Mouse (Mus musculus) layer of hippocampus, postnatal 36 days (tissue): Measurements from ENCODE around the gene Esyt2. TPM values are rescaled to one million over a fixed set of nuclear protein-coding genes. Genes with fewer than 3 reads are reported as not detected.
"Not testable (repeated sequence)": the region's sequence is repeated elsewhere in the genome, so short reads cannot be mapped to it uniquely, and the experiment has no call there.

Experiments used
- DNase-seq, 2 experiments: peaks; one replicate each; pipeline ENCODE4 v3.0.0; 2022
- total RNA-seq, 2 experiments: library from RNA; stranded (reverse); gene quantifications; 2 replicates each; pipeline ENCODE4 v1.2.3; 2021

The Esyt2 gene
- total RNA-seq = 10 to 100 TPM; 71.7 to 72.9 TPM

DNA sequence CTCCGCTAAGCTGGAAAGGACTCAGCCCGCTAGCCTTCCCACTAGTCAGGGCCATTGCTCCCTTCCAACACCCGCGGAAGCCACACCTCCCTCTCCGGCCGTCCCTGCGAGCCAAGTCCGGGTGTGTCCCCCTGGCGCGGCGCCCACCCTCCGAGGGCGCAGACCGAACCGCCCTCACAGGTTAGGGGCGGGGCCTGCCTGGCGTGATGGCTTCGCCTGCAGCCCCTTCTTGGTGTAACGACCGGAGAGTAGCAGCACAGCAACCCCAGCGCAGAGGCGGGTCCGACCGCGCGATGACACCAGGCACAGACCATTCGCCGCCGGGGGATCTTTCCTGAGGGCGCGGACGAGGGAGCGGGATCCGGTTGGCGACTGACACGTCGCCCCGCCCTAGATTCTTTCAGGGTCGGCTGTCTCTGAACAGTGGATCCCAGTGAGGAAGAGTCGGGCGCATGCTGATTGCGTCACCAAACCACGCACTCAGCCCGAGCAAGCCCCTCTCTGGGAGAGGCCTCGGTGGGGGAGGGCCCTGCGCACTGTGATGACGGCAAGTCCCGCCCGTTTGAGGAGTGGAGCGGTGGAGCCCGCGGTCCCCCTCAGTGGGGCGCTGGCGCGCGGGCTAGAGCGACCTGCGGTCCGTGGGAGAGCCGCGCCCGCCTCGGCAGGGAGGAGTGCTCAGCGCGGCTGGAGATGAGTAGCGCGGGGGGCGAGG lies at the start of gene Esyt2:
Gene Esyt2, plus strand, starts transcription at position 544 of the 712 bp plus-strand sequence.
- DNase-seq = peak; percentile 100

DNA sequence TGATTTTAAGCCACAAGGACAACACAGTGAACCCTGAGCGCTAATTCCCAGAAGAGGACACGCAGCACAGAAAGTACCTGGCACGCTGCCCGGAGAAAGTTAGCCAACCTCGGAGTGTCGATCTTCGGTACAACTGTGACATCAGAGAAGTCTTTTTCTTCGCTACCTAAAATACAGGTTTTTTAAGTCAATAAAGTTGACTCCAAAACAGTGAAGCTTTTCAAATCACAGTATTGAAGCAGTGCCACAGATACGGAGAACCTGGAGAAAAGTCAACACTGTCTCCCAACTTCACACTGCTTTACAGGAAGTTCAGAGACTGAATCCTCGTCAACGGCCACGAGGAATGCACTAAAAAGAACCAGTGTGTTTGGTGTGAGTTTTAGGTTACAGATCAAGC lies 49.4 kb upstream of the Esyt2 start:
- DNase-seq = no peak

GRCm38 (mm10) chr12:116232061-116232460 lies 48.9 kb upstream of the Esyt2 start:
- no peak for DNase-seq

DNA sequence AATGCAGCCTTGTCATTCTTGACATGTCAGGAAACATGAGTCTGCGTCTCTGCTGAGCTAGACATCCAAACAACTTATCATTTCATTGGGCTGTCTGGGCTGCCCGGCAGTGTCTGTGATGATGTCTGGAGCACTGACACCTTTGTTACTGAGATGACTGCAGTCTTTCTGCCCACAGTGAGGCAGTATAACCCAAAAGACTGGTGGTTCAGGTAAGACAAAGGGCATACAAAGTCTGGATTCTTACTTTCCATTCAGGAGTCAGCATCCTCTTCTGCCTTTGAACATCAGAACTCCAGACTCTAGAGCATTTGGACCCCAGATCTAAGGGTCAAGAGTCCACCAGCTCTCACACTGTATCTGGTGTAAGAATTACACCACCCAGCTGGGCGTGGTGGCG lies 45.6 kb upstream of the Esyt2 start:
- DNase-seq = no peak

DNA sequence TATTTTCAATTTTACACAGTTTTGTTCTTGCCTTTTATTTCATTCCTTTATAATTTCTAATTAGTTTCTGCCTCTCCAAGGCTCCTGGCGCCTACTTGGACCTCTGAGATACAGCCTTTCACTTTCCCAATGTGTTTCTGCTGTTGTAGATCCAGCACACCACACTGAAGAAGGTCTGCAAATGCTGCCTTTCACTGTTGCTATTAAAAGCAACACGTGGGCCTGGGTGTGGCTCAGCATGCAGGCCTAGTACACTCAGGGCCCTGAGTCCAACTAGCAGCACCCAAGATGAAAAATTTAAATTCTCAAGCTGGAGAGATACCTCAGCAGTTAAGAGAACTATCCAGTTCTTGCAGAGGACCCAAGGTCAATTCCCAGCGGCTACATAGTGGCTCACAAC lies 44.3 kb upstream of the Esyt2 start:
- no peak for DNase-seq

DNA sequence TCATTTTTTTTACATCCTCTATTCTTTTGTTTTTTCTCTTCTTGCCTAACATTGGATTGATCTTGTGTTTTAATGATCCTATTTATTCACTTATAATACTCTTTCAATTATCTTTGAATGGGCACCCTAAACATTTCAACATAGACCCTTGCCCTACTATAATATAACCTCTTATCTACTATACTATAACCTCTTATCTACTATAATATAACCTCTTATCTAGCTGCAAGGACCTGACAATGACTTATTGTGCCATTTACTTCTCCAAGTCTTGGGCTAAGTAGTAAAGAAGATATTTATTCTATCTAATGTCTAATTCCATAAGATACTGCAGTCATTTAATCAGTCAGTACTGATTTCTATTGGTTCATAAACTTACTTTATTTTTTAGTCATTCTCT lies 42.6 kb upstream of the Esyt2 start:
- no peak for DNase-seq

DNA sequence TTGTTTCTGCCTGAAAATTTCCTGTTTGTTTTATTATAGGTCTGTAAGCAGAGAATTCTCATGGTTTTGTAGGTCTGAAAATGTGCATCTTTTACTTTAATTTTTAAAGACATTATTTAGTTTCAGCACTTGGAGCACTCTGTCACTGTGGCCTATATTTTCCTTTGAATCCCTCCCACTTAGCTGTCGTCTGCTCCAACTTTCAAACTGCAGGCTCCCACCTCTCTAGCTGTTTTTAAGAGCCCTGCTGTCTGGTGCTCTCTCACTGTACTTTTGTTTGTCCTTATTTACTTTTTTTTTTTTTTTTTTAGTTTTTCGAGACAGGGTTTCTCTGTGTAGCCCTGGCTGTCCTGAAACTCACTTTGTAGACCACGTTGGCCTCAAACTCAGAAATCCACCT lies 42.2 kb upstream of the Esyt2 start:
- no peak for DNase-seq

DNA sequence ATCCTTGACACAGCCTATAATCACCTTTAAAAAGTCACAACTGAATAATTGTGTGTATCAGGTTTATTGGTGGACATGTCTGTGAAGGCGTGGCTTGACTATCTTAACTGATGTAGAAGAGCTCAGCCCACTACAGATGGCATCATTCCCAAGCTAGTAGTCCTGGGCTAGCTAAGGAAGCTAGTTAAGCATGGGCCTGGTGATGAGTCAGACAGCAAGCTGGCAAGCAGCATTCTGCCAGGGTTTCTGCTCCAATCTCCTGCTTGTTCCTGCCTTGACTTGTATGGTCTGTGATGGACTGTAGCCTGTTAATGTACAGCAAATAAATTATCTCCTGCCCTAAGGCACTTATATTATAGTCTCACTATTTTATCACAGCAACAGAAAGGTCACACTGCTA lies 36.4 kb upstream of the Esyt2 start:
- no peak for DNase-seq

- DNase-seq = no peak
These were observed 26.3 kb upstream of the Esyt2 start for GRCm38 (mm10) chr12:116254652-116255051.

- DNase-seq = no peak
These were observed 25.4 kb upstream of the Esyt2 start for GRCm38 (mm10) chr12:116255636-116256035.

GRCm38 (mm10) chr12:116258321-116258720 lies 22.7 kb upstream of the Esyt2 start:
- no peak for DNase-seq

DNA sequence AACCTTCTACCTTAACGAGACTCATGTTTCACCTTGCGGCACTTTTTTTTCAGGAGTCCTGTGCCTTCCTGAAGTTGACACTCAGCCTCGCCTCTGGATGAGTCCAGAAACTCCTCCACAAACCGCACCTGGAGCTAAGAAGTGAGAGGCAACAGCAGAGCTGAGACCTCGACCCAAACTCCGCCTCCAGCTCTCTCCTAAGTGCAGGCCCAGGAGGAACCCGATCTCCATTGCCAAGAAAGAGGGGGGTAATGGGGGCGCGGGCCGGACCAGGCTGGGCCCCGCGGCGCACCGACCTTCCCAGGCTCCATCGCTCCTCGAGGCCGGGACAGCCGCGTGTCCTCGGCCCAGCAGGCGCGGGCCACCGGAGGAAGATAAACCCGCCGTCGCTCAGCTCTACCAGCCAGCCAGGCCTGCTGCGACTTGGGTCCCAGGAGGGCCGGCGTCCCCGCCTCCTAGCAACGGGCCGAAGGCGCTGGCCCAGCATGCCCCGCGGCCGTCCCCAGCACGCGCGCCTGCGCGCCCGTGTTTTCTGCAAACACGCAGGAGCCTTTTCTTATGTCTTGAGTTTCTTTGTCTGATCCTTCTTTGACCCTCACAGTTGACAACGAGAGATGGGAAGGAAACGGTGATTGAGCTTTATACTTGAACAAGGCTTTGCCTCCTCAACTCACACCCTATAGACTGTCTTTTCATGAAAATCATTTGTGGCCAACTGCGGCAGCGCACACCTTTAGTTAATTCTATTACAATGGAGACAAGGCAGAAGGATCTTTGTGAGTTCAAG lies 18.2 kb upstream of the Esyt2 start, which contains the start of gene Wdr60:
Gene Wdr60, minus strand, starts transcription at position 468 of the 787 bp plus-strand sequence.
- DNase-seq = peak; percentile 89

DNA sequence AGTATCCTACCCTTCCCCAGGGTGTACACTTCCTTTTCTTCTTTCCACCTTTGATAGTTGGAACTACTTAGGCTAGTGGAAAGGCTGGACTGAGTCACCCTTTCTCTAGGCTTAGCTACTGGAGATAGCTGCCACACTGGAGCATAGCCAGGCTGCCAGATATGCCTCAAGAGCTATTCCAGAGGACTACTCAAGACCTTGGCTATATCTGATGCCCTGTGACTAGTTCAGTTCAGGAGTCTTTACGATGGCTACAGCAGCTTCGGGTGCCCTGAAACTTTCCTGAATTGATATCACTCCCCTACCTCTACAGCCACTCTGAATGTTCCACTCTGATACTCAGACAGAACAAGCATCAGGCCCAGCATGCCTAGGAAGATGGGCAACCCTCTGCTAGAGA lies 16.2 kb upstream of the Esyt2 start:
- DNase-seq = no peak

- no peak for DNase-seq
These were observed 15.7 kb upstream of the Esyt2 start for GRCm38 (mm10) chr12:116265275-116265674.

DNA sequence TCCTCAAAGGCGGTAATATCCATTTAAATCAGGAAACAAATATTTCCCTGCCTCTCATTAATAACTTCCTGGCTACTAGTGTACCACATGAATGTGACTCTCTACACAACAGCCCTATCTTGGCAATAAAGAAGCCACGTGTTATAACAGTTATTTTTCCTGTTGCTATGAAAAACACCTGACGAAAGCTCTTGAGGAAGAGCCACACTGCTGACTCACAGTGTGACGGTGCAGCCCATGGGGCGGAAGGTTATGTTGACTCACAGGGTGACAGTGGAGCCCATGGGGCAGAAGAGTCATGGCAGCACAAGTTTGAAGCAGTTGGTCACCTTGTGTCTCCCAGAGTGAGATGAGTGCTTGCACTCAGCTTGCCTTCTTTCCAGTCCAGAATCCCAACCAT lies 11.5 kb upstream of the Esyt2 start:
- no peak for DNase-seq

DNA sequence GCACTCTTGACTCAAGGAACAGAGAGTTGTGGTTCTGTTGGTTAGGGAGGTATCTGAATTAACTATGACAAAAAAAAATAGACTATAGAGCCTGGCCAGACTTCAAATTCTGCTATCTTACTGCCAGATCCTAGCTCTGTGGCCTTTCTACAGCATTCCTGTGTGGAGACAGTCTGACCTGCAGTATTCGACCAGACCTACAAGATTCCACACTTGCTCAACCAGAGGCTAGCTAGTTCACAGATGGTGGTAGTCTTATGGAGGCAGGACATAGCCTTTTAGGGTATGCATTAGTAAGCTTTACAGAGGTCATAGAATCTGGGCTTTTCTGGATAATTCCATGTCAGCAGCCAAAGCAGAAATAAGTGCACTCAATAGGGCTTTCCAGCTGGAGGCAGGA lies 10.5 kb upstream of the Esyt2 start:
- DNase-seq = no peak

DNA sequence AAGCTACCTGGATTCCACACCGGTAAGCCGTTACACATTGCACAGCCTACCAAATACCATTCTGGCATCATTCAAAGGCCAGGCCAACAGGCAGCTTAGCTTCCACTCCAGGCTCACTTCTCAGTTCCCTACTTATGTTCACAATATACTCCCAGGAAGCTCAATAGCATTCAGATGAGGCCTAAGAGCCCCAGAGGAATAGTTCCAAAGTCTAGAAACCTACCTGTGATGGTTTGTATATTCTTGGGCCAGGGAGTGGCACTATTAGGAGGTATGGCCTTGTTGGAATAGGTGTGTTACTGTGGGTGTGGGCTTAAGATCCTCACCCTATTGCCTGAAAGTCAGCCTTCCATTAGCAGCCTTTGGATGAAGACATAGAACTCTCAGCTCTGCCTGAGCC lies 9.9 kb upstream of the Esyt2 start:
- DNase-seq = no peak

DNA sequence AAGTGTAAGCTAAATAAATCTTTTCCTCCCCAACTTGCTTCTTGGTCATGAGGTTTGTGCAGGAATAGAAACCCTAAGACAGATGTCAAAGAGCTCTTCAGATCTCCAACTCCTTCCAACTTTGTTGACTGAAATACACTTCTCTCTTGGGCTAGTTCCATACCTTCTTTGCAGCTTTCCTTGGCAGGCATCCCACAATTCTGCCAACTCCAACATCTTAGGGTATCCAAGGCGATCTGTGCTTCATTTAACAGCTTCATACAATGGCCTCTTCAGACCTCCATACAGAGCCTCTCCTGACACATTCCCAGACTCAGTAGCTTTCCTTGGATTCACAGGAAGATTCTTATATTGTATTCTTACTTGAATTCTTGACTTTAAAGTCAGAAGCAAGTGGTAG lies 7.3 kb upstream of the Esyt2 start:
- DNase-seq = no peak

DNA sequence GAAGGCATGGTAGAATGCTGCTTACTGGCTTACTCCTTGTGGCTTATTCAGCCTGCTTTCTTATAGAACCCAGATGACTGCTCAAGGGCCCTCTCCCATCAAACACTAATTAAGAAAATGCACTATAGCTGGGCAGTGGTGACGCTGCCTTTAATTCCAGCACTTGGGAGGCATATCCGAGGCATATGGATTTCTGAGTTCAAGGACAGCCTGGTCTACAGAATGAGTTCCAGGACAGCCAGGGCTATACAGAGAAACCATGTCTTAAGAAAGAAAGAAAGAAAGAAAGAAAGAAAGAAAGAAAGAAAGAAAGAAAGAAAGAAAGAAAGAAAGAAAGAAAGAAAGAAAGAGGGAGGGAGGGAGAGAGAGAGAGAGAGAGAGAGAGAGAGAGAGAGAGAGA lies 5.9 kb upstream of the Esyt2 start, which contains the start of gene Gm11027:
Gene Gm11027, plus strand, starts transcription at position 301 of the 400 bp plus-strand sequence.
- not testable (repeated sequence) for DNase-seq

DNA sequence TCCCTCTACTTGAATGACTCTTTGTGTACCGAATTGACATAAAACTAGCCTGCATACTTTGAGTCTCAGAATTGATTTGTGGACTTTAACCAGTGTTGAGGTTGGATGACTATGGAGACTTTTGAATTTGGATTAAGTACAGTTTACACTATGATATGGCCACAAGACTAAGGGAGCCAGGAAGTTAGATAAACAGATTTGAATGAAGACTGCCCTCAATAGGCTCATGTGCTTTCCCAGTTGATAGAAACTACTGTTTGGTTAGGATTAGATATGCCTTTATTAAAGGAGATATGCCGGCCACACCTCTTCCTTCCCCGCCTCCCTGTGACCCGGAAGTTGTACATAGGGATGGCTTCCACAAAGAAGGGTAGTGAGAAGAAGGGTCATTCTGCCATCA lies 5.4 kb upstream of the Esyt2 start:
- DNase-seq = no peak

DNA sequence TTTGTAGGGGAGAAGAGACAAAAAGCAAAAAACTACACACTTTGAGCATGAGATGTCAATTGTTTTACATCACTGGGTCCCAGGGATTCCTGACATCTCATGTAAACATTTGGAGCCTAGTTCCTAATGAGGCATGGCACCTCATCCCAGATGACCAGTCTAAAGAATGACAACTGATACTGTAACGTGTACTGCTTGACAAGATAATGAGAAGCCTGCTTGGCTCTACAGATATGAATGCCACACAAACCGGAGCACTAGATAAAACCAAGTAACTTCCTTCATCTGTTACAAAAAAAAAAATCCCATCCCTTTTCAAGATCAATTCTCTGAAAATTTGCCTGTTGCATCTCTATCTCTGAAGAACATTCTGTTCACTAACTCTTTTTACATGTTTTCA lies 4.0 kb upstream of the Esyt2 start:
- DNase-seq = no peak

- DNase-seq = no peak
These were observed 2.5 kb upstream of the Esyt2 start for GRCm38 (mm10) chr12:116278541-116278940.

- DNase-seq = no peak
These were observed 1.8 kb upstream of the Esyt2 start for GRCm38 (mm10) chr12:116279181-116279580.

- DNase-seq = no peak
These were observed 795 bp upstream of the Esyt2 start for GRCm38 (mm10) chr12:116280149-116280652.
